Mouse (Mus musculus) gastrocnemius, postnatal 25 days (tissue): ENCODE data around the gene Hrct1. TPM values are rescaled to one million over a fixed set of nuclear protein-coding genes. Genes with fewer than 3 reads are reported as not detected.
A peak's percentile ranks its signal among the peaks of the same experiment; 100 is the strongest.

Source experiments
- DNase-seq: peaks from one replicate; pipeline ENCODE4 v3.0.0; 2022
- long read RNA-seq, 2 experiments: library from polyadenylated mRNA; stranded (forward); transcript quantifications; one replicate each; pipeline ENCODE4 v2.0.0; 2021
- total RNA-seq, 2 experiments: library from RNA; stranded (reverse); gene quantifications; 1 replicate in 1 of 2; 2 replicates in 1 of 2; pipeline ENCODE4 v1.2.3; 2021

Gene Hrct1
- 1 to 10 TPM; 1.4 to 2.3 TPM for total RNA-seq
- long read RNA-seq, experiment 1, transcript Hrct1-201 (1 exons, 1,452 nt): major isoform, 38 of 38 reads
- long read RNA-seq, experiment 1, partial matches to known transcripts: 0 of 38 reads
- long read RNA-seq, experiment 1, other reads (novel, unspliced or antisense): 0 of 38 reads
- long read RNA-seq, experiment 2, transcript Hrct1-201 (1 exons, 1,452 nt): major isoform, 9 of 9 reads
- long read RNA-seq, experiment 2, partial matches to known transcripts: 0 of 9 reads
- long read RNA-seq, experiment 2, other reads (novel, unspliced or antisense): 0 of 9 reads

DNA sequence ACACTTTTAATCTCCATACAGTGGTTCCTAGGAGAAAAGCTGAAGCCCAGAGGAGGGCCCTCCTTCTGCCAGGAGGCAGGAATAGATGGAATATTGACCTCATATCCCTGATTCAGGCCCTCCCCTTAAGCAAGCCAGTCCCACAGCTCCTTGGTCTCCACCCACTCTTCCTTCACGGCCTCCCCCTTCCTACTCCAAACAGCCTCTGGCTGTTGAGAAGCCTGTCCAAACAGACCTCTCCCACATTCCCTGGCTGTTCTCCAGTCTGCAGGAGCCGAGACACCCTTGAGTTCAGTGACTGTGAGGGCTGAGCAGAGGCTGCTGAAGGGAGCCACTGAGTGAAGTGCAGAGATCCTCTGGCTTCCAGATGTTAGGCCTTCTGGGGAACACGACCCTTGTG is at the start of gene Hrct1:
Gene Hrct1 (plus strand): TSS at position 194 of the 400 bp plus-strand sequence.
- DNase-seq: peak; percentile 88

DNA sequence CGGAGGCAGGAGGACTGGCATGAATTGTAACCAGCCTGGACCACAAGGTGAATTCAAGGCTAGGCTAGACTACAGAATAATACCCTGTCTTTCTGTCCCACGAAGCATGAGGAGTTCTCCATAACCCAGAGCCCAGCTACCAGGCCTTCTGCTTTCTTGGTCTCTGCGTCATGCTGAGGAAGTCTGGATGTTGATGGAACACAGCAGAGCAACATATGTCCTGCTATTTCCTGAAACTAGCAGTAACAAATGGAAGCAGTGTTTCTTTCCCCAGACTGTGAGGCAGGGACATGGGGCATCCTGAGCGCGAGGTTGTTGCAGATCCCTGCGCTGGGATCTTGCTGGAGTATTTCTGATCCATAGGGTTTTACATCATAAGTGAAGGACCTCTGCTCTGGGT is 48.4 kb upstream of the Hrct1 start:
- no peak for DNase-seq

DNA sequence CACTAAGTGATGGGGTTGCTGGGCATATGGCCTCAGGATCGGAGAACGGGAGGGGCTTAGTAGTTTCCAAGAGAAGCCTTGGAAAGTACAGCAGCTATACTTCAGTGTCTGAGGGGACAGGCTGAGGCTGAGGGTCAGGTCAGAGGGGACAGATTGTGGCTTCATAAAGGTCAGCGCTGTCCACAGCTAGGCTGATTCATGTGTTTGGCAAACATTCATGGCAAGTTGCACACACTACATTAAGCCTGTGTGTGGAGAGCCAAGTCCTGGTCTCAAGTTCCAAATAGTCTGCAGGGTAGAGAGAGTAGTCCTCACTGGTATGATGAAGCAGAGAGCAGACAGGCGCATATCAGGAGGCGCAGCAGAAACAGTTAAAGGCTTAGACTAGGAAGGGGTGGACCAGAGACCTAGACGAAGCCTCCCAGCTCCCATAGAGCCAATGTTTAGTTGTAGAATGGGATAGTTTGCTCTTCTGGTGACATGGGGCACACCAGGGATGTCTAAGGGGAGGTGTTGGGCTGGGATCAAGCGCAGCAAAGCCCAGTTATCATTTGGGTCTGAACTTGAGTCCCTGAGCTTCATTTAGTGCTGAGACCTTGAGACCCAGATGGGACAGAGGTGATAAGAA is 47.5 kb upstream of the Hrct1 start:
- peak; percentile 78 for DNase-seq

DNA sequence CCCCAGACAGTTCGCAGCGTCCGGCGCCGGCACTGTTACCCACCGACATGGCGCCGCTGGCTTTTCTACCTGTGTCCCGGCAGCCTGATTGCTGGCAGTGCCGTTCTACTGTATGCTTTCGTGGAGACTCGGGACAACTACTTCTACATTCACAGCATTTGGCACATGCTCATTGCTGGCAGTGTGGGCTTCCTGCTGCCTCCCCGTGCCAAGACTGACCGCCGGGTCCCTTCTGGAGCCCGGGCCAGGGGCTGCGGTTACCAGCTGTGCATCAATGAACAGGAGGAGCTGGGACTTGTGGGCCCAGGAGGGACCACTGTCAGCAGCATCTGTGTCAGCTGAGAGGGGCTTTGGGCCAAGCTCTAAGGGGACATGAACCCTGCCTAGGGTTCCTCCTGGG is 37.0 kb upstream of the Hrct1 start:
- no peak for DNase-seq

DNA sequence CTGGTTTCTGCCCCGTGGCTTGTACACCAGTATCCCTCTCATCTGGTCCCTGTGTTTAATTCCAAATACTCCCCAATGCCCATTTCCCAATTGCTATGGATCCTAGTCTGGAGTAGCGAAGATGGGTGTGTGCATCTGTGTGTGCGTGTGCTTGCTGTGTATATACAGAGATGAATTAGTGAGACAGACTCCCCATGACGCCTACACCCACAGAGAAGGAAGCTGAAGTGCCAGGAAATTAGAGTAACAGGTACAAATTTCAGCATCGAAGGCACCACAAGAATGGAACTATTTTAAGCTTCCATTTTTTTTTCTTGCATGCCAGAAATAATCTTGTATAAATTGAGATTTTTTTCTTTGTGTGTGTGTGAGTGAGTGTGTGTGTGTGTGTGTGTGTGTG is 36.0 kb upstream of the Hrct1 start:
- no peak for DNase-seq

DNA sequence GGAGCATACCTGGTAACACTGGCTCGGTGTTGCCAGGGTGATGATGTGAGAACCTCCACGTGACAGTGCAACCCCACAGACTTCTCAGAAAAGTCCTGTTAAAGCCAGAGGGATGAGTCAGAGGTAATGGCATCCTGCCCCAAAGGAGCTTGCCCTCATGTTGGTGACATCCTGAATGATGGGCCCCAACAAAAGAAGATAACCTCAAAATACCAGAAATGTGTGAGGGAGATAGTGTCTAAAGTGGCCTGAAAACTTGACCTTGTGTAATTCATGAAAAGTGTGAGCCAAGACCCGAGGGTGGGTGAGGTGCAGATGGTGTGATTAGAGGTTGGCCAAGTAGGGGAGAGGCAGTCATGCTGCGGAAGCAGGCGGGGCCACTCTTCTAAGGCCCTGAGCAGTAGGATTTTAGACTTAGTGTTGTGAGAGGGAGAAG is 33.2 kb upstream of the Hrct1 start:
- peak; percentile 35 for DNase-seq

DNA sequence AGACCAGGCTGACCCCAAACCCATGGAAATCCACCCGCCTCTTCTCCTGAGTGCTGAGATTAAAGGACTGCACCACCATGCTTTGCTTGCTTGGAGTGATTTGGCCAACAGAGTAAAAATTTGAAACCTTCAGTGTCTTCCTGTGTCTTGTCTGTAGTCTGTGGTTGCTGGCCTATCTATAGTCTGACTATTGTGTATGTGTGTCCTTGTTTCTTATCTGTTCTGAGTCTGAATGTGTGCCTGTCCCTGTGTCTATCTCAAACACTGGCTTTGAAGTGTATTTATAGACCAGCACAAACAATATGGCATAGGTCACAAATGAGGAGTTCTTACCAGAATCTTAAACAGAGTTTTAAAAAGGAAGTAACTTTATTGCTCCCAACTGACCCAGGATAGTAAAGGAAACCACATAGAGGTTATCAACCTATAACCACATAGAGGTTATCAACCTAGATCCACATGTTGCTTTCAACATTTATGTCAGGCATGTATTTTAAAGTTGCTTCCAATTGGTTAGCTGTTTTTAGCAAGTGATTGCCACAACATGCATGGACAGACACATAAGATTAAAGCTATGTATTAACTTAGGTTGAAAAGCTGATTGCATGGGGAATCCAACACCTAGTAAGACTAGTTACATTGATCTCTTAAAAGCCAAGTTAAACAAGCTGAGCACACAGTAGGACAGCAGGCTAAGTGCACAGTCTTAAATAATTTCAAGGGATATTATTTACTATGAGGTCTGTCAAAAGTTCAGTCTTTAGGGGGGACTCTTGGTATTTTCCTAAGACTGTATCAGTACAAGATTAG is 32.3 kb upstream of the Hrct1 start:
- no peak for DNase-seq

DNA sequence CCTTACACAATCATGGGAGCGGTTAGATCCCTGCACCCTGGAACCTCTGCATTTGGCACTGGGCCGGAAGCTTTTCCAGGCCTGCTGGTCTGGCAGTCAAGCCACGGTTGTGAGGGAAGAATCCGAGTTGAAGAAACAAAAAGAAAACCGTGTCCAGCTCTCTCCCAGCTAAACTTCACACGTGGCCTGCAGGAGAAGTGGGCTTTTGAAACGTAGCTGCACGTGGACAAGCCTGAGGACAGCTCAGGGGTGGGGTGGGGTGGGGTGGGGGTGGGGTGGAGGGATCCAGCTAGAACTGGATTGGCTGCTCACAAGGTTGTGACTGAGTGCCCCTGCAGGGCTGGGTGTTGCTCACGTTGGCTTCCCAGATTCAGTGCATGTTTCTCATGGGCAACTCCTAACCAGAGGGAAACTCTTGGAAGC is 31.7 kb upstream of the Hrct1 start:
- peak; percentile 67 for DNase-seq

DNA sequence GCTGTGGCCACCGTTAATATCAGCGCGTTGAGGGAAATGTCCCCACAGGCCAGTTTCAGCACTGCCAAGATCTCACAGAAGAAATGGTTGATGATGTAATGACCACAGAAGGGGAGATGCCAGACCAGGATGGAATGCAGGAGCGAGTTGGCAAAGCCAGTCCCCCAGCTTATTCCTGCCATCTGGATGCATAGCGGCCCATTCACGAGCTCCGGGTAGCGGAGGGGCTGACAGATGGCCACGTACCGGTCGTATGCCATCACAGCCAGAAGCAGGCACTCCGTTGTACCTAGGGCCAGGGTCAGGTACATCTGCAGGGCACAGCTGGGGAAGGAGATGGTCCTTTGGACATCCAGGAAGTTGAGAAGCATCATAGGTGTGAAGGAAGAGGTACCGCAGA is 30.4 kb upstream of the Hrct1 start:
- DNase-seq: no peak

DNA sequence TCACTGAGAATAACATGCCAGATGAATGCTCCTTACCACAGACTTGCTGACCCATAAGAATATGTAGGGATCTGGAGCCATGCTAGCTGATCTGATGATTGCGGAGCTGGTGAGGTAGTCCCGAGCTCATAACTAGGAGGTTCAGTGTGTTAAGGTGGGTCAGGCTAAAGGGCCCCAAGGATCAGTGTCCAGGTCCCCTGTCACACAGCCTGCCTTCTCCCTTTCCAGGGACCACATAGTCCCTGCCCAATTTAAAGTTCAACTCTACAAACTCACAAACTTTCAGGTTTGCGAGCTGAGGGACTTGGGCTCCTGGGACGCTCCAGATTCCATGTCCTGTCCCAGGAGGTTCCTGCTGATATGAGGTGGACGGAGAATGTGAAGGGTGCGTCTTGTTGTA is 26.3 kb upstream of the Hrct1 start, which contains the start of gene Olfr70:
Gene Olfr70 (minus strand): TSS at position 101 of the 400 bp plus-strand sequence.
- DNase-seq: no peak

DNA sequence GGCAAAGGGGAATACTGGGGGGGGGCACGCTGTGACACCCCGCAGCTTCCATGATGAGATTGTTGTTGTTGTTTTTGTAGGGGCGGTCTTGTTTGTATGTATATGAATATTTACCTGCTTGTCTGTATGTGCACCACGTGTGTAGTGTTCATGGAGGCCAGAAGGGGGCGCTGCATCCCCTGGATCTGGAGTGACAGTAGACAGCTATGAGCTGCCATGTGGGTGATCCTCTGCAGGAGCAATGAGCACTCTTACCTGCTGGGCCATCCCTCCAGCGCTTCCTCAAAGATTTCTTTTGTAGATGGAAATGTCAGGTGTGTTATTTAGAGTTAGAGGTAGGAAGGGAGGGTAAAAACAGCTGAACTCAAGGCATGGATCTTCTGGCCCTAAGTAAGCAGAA is 23.5 kb upstream of the Hrct1 start:
- no peak for DNase-seq

DNA sequence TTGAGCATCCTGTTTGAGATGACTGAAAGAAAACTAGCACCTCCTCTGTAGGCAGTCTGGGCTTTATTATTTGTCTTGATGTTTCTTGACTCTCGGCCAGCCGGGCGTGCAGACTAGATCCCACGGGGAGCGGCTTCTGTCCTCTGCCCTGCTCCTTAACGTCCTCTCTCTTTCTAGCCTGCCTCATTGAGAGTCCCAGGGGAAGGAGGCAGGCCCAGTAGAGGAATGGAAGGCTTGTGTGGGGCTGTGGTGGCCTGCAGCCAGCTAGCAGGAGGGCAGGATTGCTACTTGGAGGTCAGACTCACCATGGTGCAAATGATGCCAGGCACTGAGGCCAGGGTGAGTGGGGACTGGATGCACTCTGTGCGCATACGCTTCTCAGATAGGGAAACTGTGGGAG is 23.1 kb upstream of the Hrct1 start:
- no peak for DNase-seq

DNA sequence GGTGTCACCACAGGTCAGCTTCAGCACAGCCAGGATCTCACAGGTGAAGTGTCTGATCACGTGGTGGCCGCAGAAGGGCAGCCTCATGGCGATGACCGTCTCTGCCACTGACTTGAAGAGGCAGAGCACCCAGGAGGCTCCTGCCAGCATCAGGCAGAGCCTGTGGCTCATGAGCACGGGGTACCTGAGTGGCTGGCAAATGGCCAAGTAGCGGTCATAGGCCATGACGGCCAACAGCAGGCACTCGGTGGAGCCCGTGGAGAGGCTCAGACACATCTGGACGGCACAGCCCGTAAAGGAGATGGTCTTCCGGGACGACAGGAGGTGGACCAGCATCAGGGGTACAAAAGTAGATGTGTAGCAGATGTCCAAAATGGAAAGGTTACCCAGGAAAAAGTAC is 21.0 kb upstream of the Hrct1 start:
- no peak for DNase-seq

DNA sequence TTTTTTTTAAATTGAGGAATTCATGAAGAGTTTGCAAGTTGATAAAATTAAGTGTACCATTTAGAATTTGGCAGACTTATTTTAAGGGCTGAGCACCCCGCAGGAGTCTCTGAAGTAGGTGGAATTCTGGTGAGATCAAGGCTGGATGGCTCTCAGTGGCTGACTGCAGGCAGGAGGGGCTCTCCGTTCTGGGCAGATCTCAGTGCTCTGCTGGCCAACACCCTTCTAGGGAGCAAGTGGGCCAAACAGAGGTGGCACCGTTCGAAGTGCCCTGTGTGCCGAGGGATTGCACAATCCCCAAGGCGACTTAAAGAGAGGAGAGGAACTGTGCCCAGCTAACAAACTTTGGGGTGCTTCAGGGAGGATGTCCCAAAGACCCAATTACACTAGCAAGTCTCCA is 17.1 kb upstream of the Hrct1 start, which contains the start of gene Olfr71:
Gene Olfr71 (minus strand): TSS at position 387 of the 400 bp plus-strand sequence.
- no peak for DNase-seq

DNA sequence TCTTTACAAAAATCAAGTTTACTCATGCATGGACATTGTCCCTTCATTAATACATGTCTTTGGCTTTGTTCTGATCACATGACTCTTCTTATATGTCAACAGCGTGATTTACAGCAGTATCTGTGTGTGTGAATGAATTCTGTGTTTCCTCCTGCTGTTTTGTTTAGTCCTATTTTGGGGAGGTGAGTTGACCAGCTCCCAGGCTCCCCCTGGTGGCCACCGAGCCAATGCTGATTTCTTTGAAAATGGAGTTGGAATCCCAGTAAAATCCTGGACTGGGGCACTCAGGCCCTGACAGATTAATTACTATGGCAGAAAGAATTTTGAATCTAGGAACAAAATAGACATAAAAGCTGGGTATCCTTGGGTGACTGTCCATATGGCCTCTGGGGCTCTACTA is 15.2 kb upstream of the Hrct1 start:
- peak; percentile 51 for DNase-seq

DNA sequence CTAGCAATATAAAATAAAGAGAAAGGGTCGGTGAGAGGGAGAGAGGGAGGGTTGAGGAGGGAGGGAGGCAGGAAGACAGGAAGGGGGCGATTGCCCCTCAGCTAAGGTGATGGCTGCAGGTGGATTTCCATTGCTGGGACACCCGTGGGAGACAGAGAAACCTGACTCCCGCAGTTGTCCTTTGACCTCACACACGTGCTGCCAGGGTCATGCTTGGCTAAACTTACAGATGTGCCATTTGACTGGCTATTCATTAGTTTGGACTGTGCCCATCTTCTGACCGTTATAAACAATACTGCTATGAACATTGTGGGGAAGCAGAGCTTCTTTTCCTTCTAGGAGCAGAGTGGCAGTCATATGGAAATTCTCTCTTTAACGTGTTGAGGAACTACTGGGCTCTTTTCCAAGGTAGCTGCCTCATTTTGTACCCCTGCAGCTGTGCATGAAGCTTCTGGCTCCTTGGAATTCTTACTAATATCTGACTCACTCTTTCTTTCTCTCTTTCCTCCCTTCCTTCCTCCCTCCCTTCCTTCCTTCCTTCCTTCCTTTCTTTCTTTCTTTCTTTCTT is 13.3 kb upstream of the Hrct1 start:
- DNase-seq: no peak

DNA sequence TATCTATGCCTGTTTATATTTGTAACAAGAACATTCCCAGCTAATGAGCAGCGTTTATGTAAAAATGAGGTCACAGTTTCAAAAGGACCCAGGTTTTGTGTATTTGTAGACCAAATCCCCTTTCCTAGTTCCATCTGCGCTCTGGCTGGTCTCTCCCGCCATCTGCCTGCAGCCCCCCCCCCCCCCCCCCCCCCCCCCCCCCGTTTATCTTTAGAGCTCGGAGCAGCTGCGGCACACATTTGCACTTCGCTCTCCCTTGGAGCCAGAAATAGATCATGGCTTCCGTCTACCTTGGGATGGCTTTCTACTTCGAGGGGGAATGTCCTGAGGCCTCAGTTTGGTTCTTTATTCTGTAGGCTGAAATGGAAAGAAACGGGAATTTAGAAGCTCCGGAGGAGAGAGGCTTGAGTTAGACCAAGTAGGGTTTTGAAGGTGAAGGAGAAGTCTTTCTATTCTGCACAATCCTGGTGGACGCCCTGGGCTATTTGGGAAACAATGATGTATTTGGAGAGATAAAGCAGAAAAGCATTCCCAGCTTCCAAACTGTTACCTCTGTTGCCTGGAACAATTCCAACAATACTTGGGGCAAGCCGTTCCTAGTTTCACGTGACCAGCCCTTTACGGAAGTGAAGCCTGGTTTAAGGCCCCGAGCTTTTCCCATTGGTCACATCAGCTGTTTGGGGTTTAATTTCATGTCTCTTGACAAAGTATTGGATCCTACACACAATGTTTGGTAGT is 6.3 kb upstream of the Hrct1 start:
- DNase-seq: no peak

DNA sequence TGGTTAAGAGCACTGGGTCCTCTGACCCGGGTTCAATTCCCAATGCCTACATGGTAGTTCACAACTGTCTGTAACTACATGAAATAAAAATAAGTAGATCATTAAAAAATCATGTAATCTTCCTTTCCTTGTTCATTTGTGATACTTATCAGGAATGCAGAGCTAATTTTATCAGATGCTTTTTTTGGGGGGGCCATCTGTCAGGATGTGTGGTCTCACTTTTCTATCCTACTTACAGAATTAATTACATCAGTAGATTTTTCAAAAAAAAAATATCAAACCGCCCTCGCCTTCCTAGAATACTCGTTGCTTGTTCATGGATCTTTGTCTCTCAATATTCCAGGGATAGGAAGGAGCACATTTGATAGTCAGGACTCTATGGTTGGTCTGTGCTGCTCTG is 4.8 kb upstream of the Hrct1 start:
- no peak for DNase-seq

DNA sequence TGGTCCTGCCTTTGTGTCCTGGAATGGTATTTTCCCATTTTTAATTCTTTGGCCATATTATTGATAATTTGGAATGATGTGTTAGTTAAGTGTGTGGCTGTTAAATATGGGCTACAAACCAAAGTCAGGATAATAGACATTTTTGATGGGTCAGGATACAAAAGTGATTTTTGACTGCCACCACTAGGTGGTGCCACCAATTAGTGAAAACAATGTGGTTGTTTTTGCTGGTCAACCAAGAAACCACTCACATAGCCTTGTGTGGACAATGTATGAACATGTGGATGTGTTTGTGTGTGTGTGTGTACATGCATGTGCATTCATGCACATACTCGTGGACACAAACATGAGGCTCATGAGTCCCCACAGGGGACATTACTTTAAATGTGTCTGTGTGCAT is 2.2 kb upstream of the Hrct1 start:
- DNase-seq: no peak

DNA sequence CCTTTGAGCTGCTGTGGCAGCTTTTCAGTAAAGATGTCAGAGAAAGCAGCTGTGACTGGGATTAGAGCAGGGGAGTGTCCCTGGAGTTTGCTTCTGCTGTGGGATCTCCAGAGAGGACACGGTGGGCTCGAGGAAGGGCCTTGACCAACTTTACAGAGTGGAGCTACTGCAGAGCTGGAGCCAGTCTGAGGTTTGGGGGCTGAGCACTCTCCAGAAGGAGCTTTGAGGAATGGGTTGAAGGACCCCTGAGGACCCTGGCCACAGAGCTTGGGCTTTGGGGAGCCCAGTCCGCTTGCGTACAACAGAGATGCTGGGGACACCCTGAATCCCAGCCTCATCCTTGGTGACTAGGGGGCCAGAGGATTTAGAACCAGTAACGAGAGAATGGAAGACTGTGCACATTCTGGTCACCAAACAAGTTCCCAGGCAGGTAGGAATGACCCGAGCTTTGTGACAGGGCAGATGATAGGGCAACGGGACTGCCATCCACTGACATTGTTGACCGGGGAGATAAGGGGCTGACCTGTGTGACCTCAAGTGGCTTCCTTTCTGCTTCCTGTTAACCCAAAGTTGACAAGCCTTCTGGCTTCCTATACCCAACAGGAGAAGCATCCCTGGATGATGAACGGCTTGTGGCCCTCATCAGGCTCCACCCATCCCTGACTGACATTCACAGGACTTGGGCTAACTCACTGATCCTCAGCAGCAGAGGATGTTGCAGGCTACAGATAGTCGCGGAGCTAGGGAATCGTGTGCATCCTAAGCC is 577 bp upstream of the Hrct1 start:
- DNase-seq: no peak
